Mouse (Mus musculus) heart, postnatal 0 days (tissue): ENCODE measurements around the gene Ntm.

Experiments
- CTCF ChIP-seq: IDR thresholded peaks from 2 replicates; pipeline ENCODE4 v1.5.1; 2016; ENCODE audit warnings: antibody characterized with exemption, control low read depth, low read depth
- EP300 ChIP-seq: IDR thresholded peaks from 2 replicates; pipeline ENCODE4 v1.6.1; 2016; ENCODE audit warnings: antibody characterized with exemption, low read depth

GRCm38 (mm10) chr9:29124455-29124854 lies 838.5 kb downstream of the Ntm start:
- TF ChIP-seq CTCF (no peak), EP300 (no peak)
